Mouse (Mus musculus) ES-E14 (cell line): ENCODE data around the gene Tia1.

Experiments
- CHD2 ChIP-seq: IDR thresholded peaks from 2 replicates; pipeline ENCODE4 v1.6.1; 2014; ENCODE audit warnings: mild to moderate bottlenecking, low read depth, low read length, inconsistent platforms
- HCFC1 ChIP-seq: IDR thresholded peaks from 2 replicates; pipeline ENCODE4 v1.6.1; 2012; ENCODE audit warnings: low read length, inconsistent platforms, borderline replicate concordance; ENCODE audit not compliant: insufficient read depth
- ZC3H11A ChIP-seq: IDR thresholded peaks from 2 replicates; pipeline ENCODE4 v1.6.1; 2012; ENCODE audit warnings: low read depth, mild to moderate bottlenecking, inconsistent platforms, low read length, borderline replicate concordance
- ZNF384 ChIP-seq: IDR thresholded peaks from 2 replicates; pipeline ENCODE4 v1.6.1; 2012; ENCODE audit warnings: low read depth, low read length, inconsistent platforms

DNA sequence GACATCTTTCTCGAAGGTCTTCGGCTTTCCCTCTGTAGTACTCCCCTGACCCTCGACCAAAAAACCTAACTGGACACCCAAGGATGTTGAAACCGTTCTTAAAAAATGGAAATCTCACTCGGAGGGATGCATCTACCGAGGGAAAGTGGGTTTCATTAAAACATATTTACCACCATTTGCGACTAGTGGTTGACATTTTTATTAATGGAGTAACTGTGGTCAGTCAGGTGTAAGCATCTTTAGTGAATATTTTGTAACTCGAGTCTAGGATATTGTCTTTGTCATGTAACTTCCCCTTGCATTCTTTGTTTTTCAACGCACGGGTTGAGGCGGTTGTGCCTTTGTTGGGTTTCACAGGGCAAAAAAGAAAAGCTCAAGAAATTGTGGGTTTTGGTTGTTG is 977 bp downstream of the Tia1 start:
- TF ChIP-seq ZNF384 = peak; percentile 12; the same call in 1 of the 2 replicates
- no peak for TF ChIP-seq CHD2
- TF ChIP-seq ZC3H11A = no peak
- no peak for TF ChIP-seq HCFC1
